Mouse (Mus musculus): Measurements from ENCODE around the gene Rell1. TPM values are rescaled to one million over a fixed set of nuclear protein-coding genes. Genes with fewer than 3 reads are reported as not detected.

Rell1 gene
- total and polyA plus RNA-seq, 2 experiments from 2014 or later: 5.8 to 8.0 TPM

DNA sequence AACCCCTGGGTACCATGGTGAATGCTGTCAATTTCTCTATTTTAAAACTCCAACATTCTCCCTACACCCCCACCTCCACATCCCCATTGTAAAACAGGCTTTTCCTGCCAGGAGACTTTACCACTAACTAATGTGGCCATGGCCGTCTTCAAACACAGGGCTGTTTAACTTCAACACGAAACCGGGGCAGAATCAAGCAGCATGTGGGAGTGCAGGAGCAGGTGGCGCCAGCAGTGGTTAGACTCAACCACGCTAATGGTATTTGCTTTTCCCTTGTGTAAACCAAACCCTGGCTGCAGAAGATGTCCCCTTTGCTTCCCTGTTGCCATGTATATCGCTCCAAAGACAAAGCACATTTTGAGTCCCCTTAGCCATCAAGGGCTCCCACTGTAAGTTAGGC lies 76.8 kb downstream of the Rell1 start:
- H3K9me3 ChIP-seq (replicated peaks; ENCODE audit: control insufficient read depth, low read length): no peaks in the 10 kb centered on the region
- DNase-seq (ENCODE audit: low spot score): no peak
- no peak overlapping the region for H3K27ac ChIP-seq (ENCODE audit: low read depth)
- no peak overlapping the region for H3K4me3 ChIP-seq (ENCODE audit: low read depth, low read length)
- H3K4me2 ChIP-seq (ENCODE audit: low read depth, low read length): no peak overlapping the region
- H3K9ac ChIP-seq (replicated peaks; ENCODE audit: low read depth, low read length): no peak overlapping the region
- ATAC-seq (ENCODE audit: insufficient read depth, low read depth): no peak
- no peaks in the 10 kb centered on the region for H3K27me3 ChIP-seq (ENCODE audit: control insufficient read depth, insufficient read depth, low read length)
- no peaks in the 10 kb centered on the region for H3K4me1 ChIP-seq (ENCODE audit: control insufficient read depth, insufficient read depth)
- no peaks in the 10 kb centered on the region for H3K36me3 ChIP-seq (replicated peaks; ENCODE audit: control insufficient read depth, insufficient read depth, low read length)
- WGBS: 86% methylated on average over 6 of the region's 6 CpGs
- no peak for TF ChIP-seq CTCF (IDR thresholded peaks at IDR 0.05; ENCODE audit: low read depth)
- no peak for TF ChIP-seq EP300 (IDR thresholded peaks at IDR 0.05; ENCODE audit: low read depth)

DNA sequence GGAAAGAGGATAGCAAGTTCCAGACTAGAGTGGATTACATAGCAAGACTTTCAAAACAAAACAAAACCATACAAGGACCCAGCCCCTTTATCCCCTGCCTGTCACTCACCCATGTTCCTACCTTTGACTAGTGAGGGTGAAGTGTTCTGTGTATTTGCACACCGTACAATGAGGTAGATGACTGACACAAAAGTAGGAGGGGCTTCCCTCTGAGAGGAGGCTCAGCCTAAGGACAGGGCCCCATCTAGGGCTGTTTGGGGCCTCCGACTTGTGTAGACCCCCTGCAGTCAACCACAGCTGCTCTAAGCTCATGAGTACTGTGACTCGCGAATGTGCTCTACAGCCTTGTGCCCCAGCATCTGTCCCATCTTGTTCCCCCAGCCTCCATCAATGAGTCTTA lies 77.5 kb downstream of the Rell1 start:
- no peak for ATAC-seq (ENCODE audit: insufficient read depth, low read depth)
- Histone ChIP-seq H3K4me3 (ENCODE audit: low read depth, low read length) (no peak overlapping the region), H3K4me1 (ENCODE audit: control insufficient read depth, insufficient read depth) (no peaks in the 10 kb centered on the region), H3K36me3 (replicated peaks; ENCODE audit: control insufficient read depth, insufficient read depth, low read length) (no peaks in the 10 kb centered on the region), H3K27ac (ENCODE audit: low read depth) (no peak overlapping the region), H3K9ac (replicated peaks; ENCODE audit: low read depth, low read length) (no peak overlapping the region), H3K27me3 (ENCODE audit: control insufficient read depth, insufficient read depth, low read length) (no peaks in the 10 kb centered on the region), H3K4me2 (ENCODE audit: low read depth, low read length) (no peak overlapping the region), H3K9me3 (replicated peaks; ENCODE audit: control insufficient read depth, low read length) (no peaks in the 10 kb centered on the region)
- WGBS: 67% methylated on average over 4 of the region's 4 CpGs
- TF ChIP-seq CTCF (IDR thresholded peaks at IDR 0.05; ENCODE audit: low read depth) (no peak), EP300 (IDR thresholded peaks at IDR 0.05; ENCODE audit: low read depth) (no peak)
- no peak for DNase-seq (ENCODE audit: low spot score)

DNA sequence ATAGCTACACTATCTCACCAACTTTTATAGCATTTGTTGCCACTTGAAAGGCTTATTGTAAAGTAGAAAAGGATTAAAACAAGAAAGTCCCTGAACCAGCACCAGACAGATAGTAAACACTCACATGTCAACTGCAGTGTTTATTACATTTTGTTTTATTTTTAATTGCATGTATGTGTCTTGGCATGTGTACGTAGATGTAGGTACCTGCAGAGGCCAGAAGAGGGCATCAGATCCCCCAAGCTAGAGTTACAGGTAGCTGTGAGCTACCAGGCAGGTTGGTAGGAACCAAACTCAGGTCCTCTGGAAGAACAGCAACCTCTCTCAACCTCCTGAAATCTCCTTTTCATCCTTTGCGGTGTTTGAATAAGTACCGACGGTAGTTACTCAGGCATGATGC lies 81.6 kb downstream of the Rell1 start:
- Histone ChIP-seq H3K27me3 (ENCODE audit: control insufficient read depth, insufficient read depth, low read length) (no peaks in the 10 kb centered on the region), H3K36me3 (replicated peaks; ENCODE audit: control insufficient read depth, insufficient read depth, low read length) (no peaks in the 10 kb centered on the region), H3K4me3 (ENCODE audit: low read depth, low read length) (no peak overlapping the region), H3K4me2 (ENCODE audit: low read depth, low read length) (no peak overlapping the region), H3K9me3 (replicated peaks; ENCODE audit: control insufficient read depth, low read length) (no peaks in the 10 kb centered on the region), H3K27ac (ENCODE audit: low read depth) (no peak overlapping the region), H3K4me1 (ENCODE audit: control insufficient read depth, insufficient read depth) (no peaks in the 10 kb centered on the region), H3K9ac (replicated peaks; ENCODE audit: low read depth, low read length) (no peak overlapping the region)
- ATAC-seq (ENCODE audit: insufficient read depth, low read depth) (no peak), DNase-seq (ENCODE audit: low spot score) (no peak)
- WGBS: 98% methylated on average over 4 of the region's 4 CpGs
- TF ChIP-seq CTCF (IDR thresholded peaks at IDR 0.05; ENCODE audit: low read depth) (no peak), EP300 (IDR thresholded peaks at IDR 0.05; ENCODE audit: low read depth) (no peak)

DNA sequence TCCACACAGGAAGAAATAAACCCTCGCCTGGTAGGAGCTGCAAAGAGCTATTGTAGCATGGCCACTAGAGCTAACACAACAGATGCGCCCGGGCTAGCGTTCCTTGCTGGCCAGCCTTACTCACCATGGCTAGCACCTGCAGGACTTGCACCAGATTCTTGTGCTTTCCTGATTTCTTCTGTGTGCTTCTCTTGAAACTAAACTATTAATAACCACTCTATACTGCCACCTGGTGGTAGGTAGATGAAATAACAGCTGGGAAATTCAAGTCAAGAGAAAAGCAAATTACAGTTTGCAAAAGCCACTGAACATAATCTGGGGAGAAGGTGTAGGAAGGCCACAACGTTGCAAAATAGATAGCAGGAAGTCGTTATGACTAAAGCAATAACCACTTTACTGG lies 82.0 kb downstream of the Rell1 start:
- 31% methylated on average over 6 of the region's 6 CpGs for WGBS
- DNase-seq (ENCODE audit: low spot score) (peak; percentile 24), ATAC-seq (ENCODE audit: insufficient read depth, low read depth) (no peak)
- Histone ChIP-seq H3K9ac (replicated peaks; ENCODE audit: low read depth, low read length) (no peak overlapping the region), H3K27me3 (ENCODE audit: control insufficient read depth, insufficient read depth, low read length) (no peaks in the 10 kb centered on the region), H3K4me1 (ENCODE audit: control insufficient read depth, insufficient read depth) (no peaks in the 10 kb centered on the region), H3K4me2 (ENCODE audit: low read depth, low read length) (no peak overlapping the region), H3K27ac (ENCODE audit: low read depth) (no peak overlapping the region), H3K4me3 (ENCODE audit: low read depth, low read length) (no peak overlapping the region), H3K36me3 (replicated peaks; ENCODE audit: control insufficient read depth, insufficient read depth, low read length) (no peaks in the 10 kb centered on the region), H3K9me3 (replicated peaks; ENCODE audit: control insufficient read depth, low read length) (no peaks in the 10 kb centered on the region)
- no peak for TF ChIP-seq EP300 (IDR thresholded peaks at IDR 0.05; ENCODE audit: low read depth)
- TF ChIP-seq CTCF (IDR thresholded peaks at IDR 0.05; ENCODE audit: low read depth): peak; percentile 78

DNA sequence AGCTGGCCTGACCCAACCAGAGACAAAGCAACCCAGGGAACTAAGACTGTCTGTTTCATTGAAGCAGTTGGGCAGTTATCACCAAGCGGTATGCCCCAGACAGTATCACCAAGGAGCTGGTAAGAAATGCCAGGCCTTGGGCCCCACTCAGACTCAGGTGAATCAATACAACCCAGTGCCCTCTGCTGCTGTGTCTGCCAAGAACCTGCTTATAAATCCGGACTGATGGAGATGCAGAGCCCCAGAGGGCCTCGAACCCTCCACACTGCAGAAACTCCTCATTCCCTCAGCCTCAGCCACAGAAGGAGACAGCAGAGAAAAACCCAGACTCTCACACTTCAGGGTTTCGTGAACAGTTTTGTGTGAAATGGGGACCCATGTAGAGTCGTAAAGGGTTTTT lies 82.4 kb downstream of the Rell1 start:
- ATAC-seq (ENCODE audit: insufficient read depth, low read depth): no peak
- no peak for DNase-seq (ENCODE audit: low spot score)
- 85% methylated on average over 5 of the region's 5 CpGs for WGBS

DNA sequence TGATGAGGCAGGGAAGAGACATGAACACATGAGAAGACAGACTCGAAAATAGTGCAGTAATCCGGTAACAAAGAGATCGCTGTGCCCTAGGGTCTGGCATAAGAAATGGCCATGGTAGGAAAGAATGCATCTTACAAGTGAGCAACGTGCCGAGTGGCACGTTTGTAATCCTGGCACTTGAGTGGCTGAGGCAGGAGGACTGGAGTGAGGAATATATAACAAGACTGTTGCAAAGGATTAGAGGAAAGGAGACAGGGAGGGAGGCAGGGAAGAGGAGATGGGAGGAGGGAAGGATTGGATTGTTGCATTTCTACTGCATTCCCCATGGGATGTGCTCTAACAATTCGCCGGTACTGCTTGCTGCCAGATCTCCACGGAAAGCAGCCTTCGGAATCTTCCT lies 89.7 kb downstream of the Rell1 start:
- no peaks in the 10 kb centered on the region for H3K27me3 ChIP-seq (ENCODE audit: control insufficient read depth, insufficient read depth, low read length)
- no peak overlapping the region for H3K4me3 ChIP-seq (ENCODE audit: low read depth, low read length)
- no peak overlapping the region for H3K27ac ChIP-seq (ENCODE audit: low read depth)
- TF ChIP-seq CTCF (IDR thresholded peaks at IDR 0.05; ENCODE audit: low read depth): no peak
- TF ChIP-seq EP300 (IDR thresholded peaks at IDR 0.05; ENCODE audit: low read depth): no peak
- 71% methylated on average over 10 of the region's 10 CpGs for WGBS
- DNase-seq (ENCODE audit: low spot score) (peak; percentile 14), ATAC-seq (ENCODE audit: insufficient read depth, low read depth) (no peak)
- H3K9me3 ChIP-seq (replicated peaks; ENCODE audit: control insufficient read depth, low read length): no peaks in the 10 kb centered on the region
- no peak overlapping the region for H3K4me2 ChIP-seq (ENCODE audit: low read depth, low read length)
- H3K9ac ChIP-seq (replicated peaks; ENCODE audit: low read depth, low read length): no peak overlapping the region
- H3K4me1 ChIP-seq (ENCODE audit: control insufficient read depth, insufficient read depth): no peaks in the 10 kb centered on the region
- no peaks in the 10 kb centered on the region for H3K36me3 ChIP-seq (replicated peaks; ENCODE audit: control insufficient read depth, insufficient read depth, low read length)

More for the DNA sequence above, 82.4 kb downstream of the Rell1 start:
- Histone ChIP-seq H3K9ac (replicated peaks; ENCODE audit: low read depth, low read length) (no peak overlapping the region), H3K4me1 (ENCODE audit: control insufficient read depth, insufficient read depth) (no peaks in the 10 kb centered on the region), H3K4me3 (ENCODE audit: low read depth, low read length) (no peak overlapping the region), H3K27me3 (ENCODE audit: control insufficient read depth, insufficient read depth, low read length) (no peaks in the 10 kb centered on the region), H3K27ac (ENCODE audit: low read depth) (no peak overlapping the region), H3K36me3 (replicated peaks; ENCODE audit: control insufficient read depth, insufficient read depth, low read length) (no peaks in the 10 kb centered on the region), H3K9me3 (replicated peaks; ENCODE audit: control insufficient read depth, low read length) (no peaks in the 10 kb centered on the region), H3K4me2 (ENCODE audit: low read depth, low read length) (no peak overlapping the region)
- TF ChIP-seq CTCF (IDR thresholded peaks at IDR 0.05; ENCODE audit: low read depth): no peak
- TF ChIP-seq EP300 (IDR thresholded peaks at IDR 0.05; ENCODE audit: low read depth): no peak

All from heart, postnatal 0 days (tissue).